Mouse (Mus musculus) MEL (cell line): ENCODE data around the gene Asb16. TPM values are rescaled to one million over a fixed set of nuclear protein-coding genes. Genes with fewer than 3 reads are reported as not detected.

Experiments
- DNase-seq: peaks from one replicate; pipeline ENCODE4 v3.0.0; 2011; ENCODE audit warnings: low read depth, low spot score
- H3K27ac ChIP-seq: 2 replicates; pipeline ENCODE4 v1.5.1; 2012; ENCODE audit warnings: low read depth, mild to moderate bottlenecking, control low read depth, low read length, moderate library complexity; ENCODE audit not compliant: control insufficient read depth
- H3K27me3 ChIP-seq, 2 experiments: fragments of 150-350 bp in 1 of 2; sonication (generic) in 1 of 2; 2 replicates each; pipeline ENCODE4 v1.6.1; 2012; ENCODE audit warnings: low read length in 2 of 2, mild to moderate bottlenecking in 2 of 2, improper control_type of control experiment in 1 of 2, moderate library complexity in 1 of 2; ENCODE audit not compliant: insufficient read depth in 2 of 2, control insufficient read depth in 1 of 2
- H3K36me3 ChIP-seq, 2 experiments: 2 replicates each; pipeline ENCODE4 v1.6.1; 2012 to 2014; ENCODE audit warnings: low read length in 2 of 2, improper control_type of control experiment in 1 of 2, inconsistent platforms in 1 of 2, mild to moderate bottlenecking in 1 of 2; ENCODE audit not compliant: insufficient read depth in 2 of 2, control insufficient read depth in 1 of 2
- H3K4me1 ChIP-seq, 2 experiments: fragments of 150-350 bp in 1 of 2; sonication (generic) in 1 of 2; 2 replicates each; pipeline ENCODE4 v1.6.1; 2012; ENCODE audit warnings: low read length in 2 of 2, improper control_type of control experiment in 1 of 2, mild to moderate bottlenecking in 1 of 2; ENCODE audit not compliant: insufficient read depth in 2 of 2, control insufficient read depth in 1 of 2
- H3K4me3 ChIP-seq, 2 experiments: fragments of 150-350 bp in 1 of 2; sonication (generic) in 1 of 2; 2 replicates each; pipeline ENCODE4 v1.5.1; 2012; ENCODE audit warnings: low read depth in 2 of 2, low read length in 2 of 2, mild to moderate bottlenecking in 2 of 2, moderate library complexity in 2 of 2, control low read depth in 1 of 2, improper control_type of control experiment in 1 of 2; ENCODE audit not compliant: control insufficient read depth in 1 of 2, insufficient read depth in 1 of 2
- H3K79me2 ChIP-seq: 2 replicates; pipeline ENCODE4 v1.6.1; 2012; ENCODE audit warnings: mild to moderate bottlenecking, low read length, moderate library complexity; ENCODE audit not compliant: control insufficient read depth, poor library complexity, insufficient read depth
- H3K9ac ChIP-seq: 2 replicates; pipeline ENCODE4 v1.6.1; 2012; ENCODE audit warnings: low read depth, mild to moderate bottlenecking, control low read depth, low read length, moderate library complexity; ENCODE audit not compliant: control insufficient read depth, poor library complexity, severe bottlenecking
- H3K9me3 ChIP-seq: fragments of 150-350 bp; sonication (generic); replicated peaks from 2 replicates; pipeline ENCODE4 v1.6.1; 2012; ENCODE audit warnings: mild to moderate bottlenecking, low read length, improper control_type of control experiment, moderate library complexity; ENCODE audit not compliant: insufficient read depth
- BHLHE40 ChIP-seq: IDR thresholded peaks from 2 replicates; pipeline ENCODE4 v1.6.1; 2012; ENCODE audit warnings: low read depth, mild to moderate bottlenecking, inconsistent platforms, low read length, improper control_type of control experiment, borderline replicate concordance
- CHD1 ChIP-seq: IDR thresholded peaks from 2 replicates; pipeline ENCODE4 v1.6.1; 2012; ENCODE audit warnings: low read depth, mild to moderate bottlenecking, inconsistent platforms, low read length, improper control_type of control experiment
- CTCF ChIP-seq, 3 experiments: IDR thresholded peaks in 2 of 3; conservative IDR thresholded peaks in 1 of 3; 2 replicates each; pipeline ENCODE4 v1.5.1; 2011 to 2012; ENCODE audit warnings: low read length in 3 of 3, low read depth in 2 of 3, mild to moderate bottlenecking in 2 of 3, improper control_type of control experiment in 1 of 3, inconsistent platforms in 1 of 3, mixed read lengths in 1 of 3, moderate library complexity in 1 of 3; ENCODE audit not compliant: control insufficient read depth in 1 of 3, insufficient read depth in 1 of 3, poor library complexity in 1 of 3, severe bottlenecking in 1 of 3
- ELF1 ChIP-seq: IDR thresholded peaks from 2 replicates; pipeline ENCODE4 v1.6.1; 2014; ENCODE audit warnings: low read depth, mild to moderate bottlenecking, inconsistent platforms, low read length, improper control_type of control experiment, moderate library complexity
- ETS1 ChIP-seq: IDR thresholded peaks from 2 replicates; pipeline ENCODE4 v1.6.1; 2012; ENCODE audit warnings: low read depth, mild to moderate bottlenecking, inconsistent platforms, low read length, improper control_type of control experiment, moderate library complexity
- GATA1 ChIP-seq: IDR thresholded peaks from 2 replicates; pipeline ENCODE4 v1.6.1; 2011; ENCODE audit warnings: low read depth, low read length, improper control_type of control experiment
- KAT2A ChIP-seq: conservative IDR thresholded peaks from 2 replicates; pipeline ENCODE4 v1.6.1; 2012; ENCODE audit warnings: low read depth, low read length, improper control_type of control experiment, inconsistent platforms
- MAFK ChIP-seq: IDR thresholded peaks from 2 replicates; pipeline ENCODE4 v1.6.1; 2011; ENCODE audit warnings: low read depth, mild to moderate bottlenecking, low read length, improper control_type of control experiment, borderline replicate concordance
- MAX ChIP-seq: IDR thresholded peaks from 2 replicates; pipeline ENCODE4 v1.6.1; 2011; ENCODE audit warnings: low read length, improper control_type of control experiment
- MAZ ChIP-seq: IDR thresholded peaks from 2 replicates; pipeline ENCODE4 v1.6.1; 2012; ENCODE audit warnings: low read depth, mild to moderate bottlenecking, inconsistent platforms, low read length, improper control_type of control experiment
- MYB ChIP-seq: IDR thresholded peaks from 2 replicates; pipeline ENCODE4 v1.6.1; 2011; ENCODE audit warnings: mild to moderate bottlenecking, low read depth, low read length, improper control_type of control experiment
- NELFE ChIP-seq: IDR thresholded peaks from 2 replicates; pipeline ENCODE4 v1.6.1; 2011; ENCODE audit warnings: low read depth, low read length, improper control_type of control experiment
- NRF1 ChIP-seq: IDR thresholded peaks from 2 replicates; pipeline ENCODE4 v1.6.1; 2014; ENCODE audit warnings: low read depth, mild to moderate bottlenecking, inconsistent platforms, low read length, improper control_type of control experiment, moderate library complexity; ENCODE audit not compliant: poor library complexity, insufficient read depth, severe bottlenecking
- RCOR1 ChIP-seq: IDR thresholded peaks from 2 replicates; pipeline ENCODE4 v1.6.1; 2012; ENCODE audit warnings: low read depth, mild to moderate bottlenecking, inconsistent platforms, low read length, improper control_type of control experiment
- SIN3A ChIP-seq: IDR thresholded peaks from 2 replicates; pipeline ENCODE4 v1.6.1; 2012; ENCODE audit warnings: low read length, improper control_type of control experiment, inconsistent platforms
- SMC3 ChIP-seq: IDR thresholded peaks from 2 replicates; pipeline ENCODE4 v1.6.1; 2011; ENCODE audit warnings: low read depth, low read length, improper control_type of control experiment
- TAL1 ChIP-seq: IDR thresholded peaks from 2 replicates; pipeline ENCODE4 v1.6.1; 2012; ENCODE audit warnings: mild to moderate bottlenecking, inconsistent platforms, low read length, moderate library complexity, mixed read lengths
- TBP ChIP-seq: IDR thresholded peaks from 2 replicates; pipeline ENCODE4 v1.8.0; 2011; ENCODE audit warnings: low read depth, low read length, improper control_type of control experiment
- USF1 ChIP-seq: IDR thresholded peaks from 2 replicates; pipeline ENCODE4 v1.6.1; 2014; ENCODE audit warnings: low read depth, mild to moderate bottlenecking, inconsistent platforms, low read length, improper control_type of control experiment, moderate library complexity
- ZMIZ1 ChIP-seq: IDR thresholded peaks from 2 replicates; pipeline ENCODE4 v1.6.1; 2012; ENCODE audit warnings: low read depth, mild to moderate bottlenecking, inconsistent platforms, low read length, improper control_type of control experiment, moderate library complexity
- polyA plus RNA-seq, 2 experiments: library from polyadenylated mRNA; stranded (reverse) in 1 of 2; unstranded in 1 of 2; fragments of >175 nt in 1 of 2; fragments of >200 nt in 1 of 2; gene quantifications; 2 replicates each; pipeline versions ENCODE4 v1.2.1 to v1.2.4; 2012; ENCODE audit warnings: low replicate concordance in 2 of 2, low read depth in 1 of 2; ENCODE audit not compliant: insufficient read length in 2 of 2, insufficient read depth in 1 of 2, missing spikeins in 1 of 2
- total RNA-seq: library from RNA; depleted of rRNA; stranded (reverse); fragments of 300-350 nt; gene quantifications from 2 replicates; pipeline ENCODE4 v1.2.3, GENCODE M21; 2012

Gene Asb16
- total and polyA plus RNA-seq, 3 experiments, result 4.4 to 8.5 TPM; not detected in 1

GRCm38 (mm10) chr11:102323516-102323915 is 55.0 kb downstream of the Asb16 start:
- TF ChIP-seq TAL1 (no peak), ELF1 (no peak), SIN3A (no peak), GATA1 (no peak), NRF1 (no peak), MYB (no peak)

GRCm38 (mm10) chr11:102327250-102327649 is 58.7 kb downstream of the Asb16 start:
- DNase-seq, result no peak
- H3K27ac ChIP-seq, result no peak overlapping the region
- H3K36me3 ChIP-seq, result no peaks in the 10 kb centered on the region
- TF ChIP-seq RCOR1 (no peak), SMC3 (no peak), MYB (no peak), MAFK (no peak), BHLHE40 (no peak), ZMIZ1 (no peak), TBP (no peak)
- no peaks in the 10 kb centered on the region for H3K4me1 ChIP-seq
- H3K27me3 ChIP-seq, result peaks cover 17 to 28% of the 10 kb centered on the region in 2 experiments
- H3K79me2 ChIP-seq, result no peaks in the 10 kb centered on the region
- no peaks in the 10 kb centered on the region for H3K9me3 ChIP-seq
- no peak overlapping the region for H3K4me3 ChIP-seq
- no peak overlapping the region for H3K9ac ChIP-seq

More at GRCm38 (mm10) chr11:102323516-102323915, 55.0 kb downstream of the Asb16 start:
- H3K4me3 ChIP-seq, result no peak overlapping the region
- H3K27ac ChIP-seq, result no peak overlapping the region
- H3K9ac ChIP-seq, result no peak overlapping the region
- H3K9me3 ChIP-seq, result no peaks in the 10 kb centered on the region
- peaks cover 15% of the 10 kb centered on the region for H3K79me2 ChIP-seq
- no peak for DNase-seq
- peaks cover 12 to 17% of the 10 kb centered on the region in 2 experiments for H3K27me3 ChIP-seq
- peaks cover 0 to 6% of the 10 kb centered on the region in 2 experiments; a peak in 2 of 4 replicates for H3K4me1 ChIP-seq
- H3K36me3 ChIP-seq, result peaks cover 0 to 3% of the 10 kb centered on the region in 2 experiments; a peak in 1 of 4 replicates

- H3K9ac ChIP-seq, result no peak overlapping the region
- H3K27ac ChIP-seq, result no peak overlapping the region
These were observed 59.3 kb downstream of the Asb16 start for GRCm38 (mm10) chr11:102327839-102328238.

More at GRCm38 (mm10) chr11:102327839-102328238, 59.3 kb downstream of the Asb16 start:
- H3K4me1 ChIP-seq, result no peaks in the 10 kb centered on the region
- TF ChIP-seq RCOR1, result no peak
- TF ChIP-seq MAZ, result no peak
- TF ChIP-seq NELFE, result no peak
- no peak for TF ChIP-seq MAX
- TF ChIP-seq NRF1, result no peak
- TF ChIP-seq CHD1, result no peak
- TF ChIP-seq MYB, result no peak
- TF ChIP-seq ZMIZ1, result no peak
- TF ChIP-seq ETS1, result no peak
- TF ChIP-seq KAT2A, result no peak
- no peak for TF ChIP-seq USF1
- no peak for TF ChIP-seq CTCF (IDR thresholded peaks at IDR 0.05 in 2 of 3, conservative IDR thresholded peaks at IDR 0.05 in 1 of 3; ENCODE audit: control insufficient read depth in 1 of 3, insufficient read depth in 1 of 3, low read depth in 2 of 3, low read length in 3 of 3, poor library complexity in 1 of 3, severe bottlenecking in 1 of 3)
- peaks cover 17 to 28% of the 10 kb centered on the region in 2 experiments for H3K27me3 ChIP-seq
- no peak overlapping the region for H3K4me3 ChIP-seq
- H3K9me3 ChIP-seq, result no peaks in the 10 kb centered on the region
- H3K36me3 ChIP-seq, result no peaks in the 10 kb centered on the region
- no peak for DNase-seq
- no peaks in the 10 kb centered on the region for H3K79me2 ChIP-seq
